Mouse (Mus musculus): Measurements from ENCODE around the gene Mllt1. TPM values are rescaled to one million over a fixed set of nuclear protein-coding genes. Genes with fewer than 3 reads are reported as not detected.
"Not testable (repeated sequence)": the region's sequence is repeated elsewhere in the genome, so short reads cannot be mapped to it uniquely, and the experiment has no call there.

Mllt1 gene
- polyA plus RNA-seq, 1 experiment from 2014 or later = 67.7 TPM

GRCm38 (mm10) chr17:56929101-56929500 is 6.1 kb downstream of the Mllt1 start:
- peaks cover 87% of the 10 kb centered on the region for H3K36me3 ChIP-seq
- H3K9me3 ChIP-seq (replicated peaks) = no peaks in the 10 kb centered on the region
- H3K27ac ChIP-seq (replicated peaks) = no peak overlapping the region
- H3K4me1 ChIP-seq = peaks cover 31% of the 10 kb centered on the region
- DNase-seq (ENCODE audit: low spot score) = no peak
- no peak overlapping the region for H3K4me3 ChIP-seq
- no peaks in the 10 kb centered on the region for H3K27me3 ChIP-seq (ENCODE audit: low read depth, poor library complexity, severe bottlenecking)

DNA sequence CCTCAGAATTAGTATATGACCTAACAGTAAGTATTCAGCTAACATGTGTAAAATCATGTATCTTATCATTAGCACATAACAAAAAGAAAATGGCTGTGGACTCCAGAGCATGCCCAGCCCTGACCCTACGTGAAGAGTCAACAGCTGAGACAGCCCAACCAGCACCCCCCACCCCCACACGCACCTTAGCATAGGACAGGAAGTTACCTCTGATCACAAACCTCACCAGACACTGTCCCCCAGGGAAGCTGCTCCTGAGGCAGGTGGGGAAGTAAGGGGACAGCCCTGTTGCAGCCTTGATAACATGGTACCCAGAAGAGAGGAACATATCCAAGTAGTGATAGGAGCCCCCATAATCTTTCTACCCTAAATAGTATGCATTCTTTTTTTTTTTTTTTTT is 9.2 kb downstream of the Mllt1 start:
- 95% methylated on average over 2 of the region's 2 CpGs for WGBS
- DNase-seq (ENCODE audit: low spot score) = no peak
- Histone ChIP-seq H3K27ac (replicated peaks) (no peak overlapping the region), H3K9me3 (replicated peaks) (no peaks in the 10 kb centered on the region; the same call in 1 of the 2 replicates), H3K4me3 (no peak overlapping the region), H3K4me1 (peaks cover 7% of the 10 kb centered on the region; the same call in 1 of the 2 replicates), H3K27me3 (ENCODE audit: low read depth, poor library complexity, severe bottlenecking) (no peaks in the 10 kb centered on the region), H3K36me3 (peaks cover 90% of the 10 kb centered on the region)

- WGBS = 90% methylated on average over 3 of the region's 3 CpGs
- H3K27ac ChIP-seq (replicated peaks) = no peak overlapping the region
- peaks cover 99% of the 10 kb centered on the region for H3K36me3 ChIP-seq
- H3K27me3 ChIP-seq (ENCODE audit: low read depth, poor library complexity, severe bottlenecking) = no peaks in the 10 kb centered on the region
- no peak for DNase-seq (ENCODE audit: low spot score)
- no peaks in the 10 kb centered on the region for H3K4me1 ChIP-seq
- H3K4me3 ChIP-seq = no peak overlapping the region
- H3K9me3 ChIP-seq (replicated peaks) = no peaks in the 10 kb centered on the region; the same call in 1 of the 2 replicates
Measured at GRCm38 (mm10) chr17:56919725-56920124, 15.5 kb downstream of the Mllt1 start.

DNA sequence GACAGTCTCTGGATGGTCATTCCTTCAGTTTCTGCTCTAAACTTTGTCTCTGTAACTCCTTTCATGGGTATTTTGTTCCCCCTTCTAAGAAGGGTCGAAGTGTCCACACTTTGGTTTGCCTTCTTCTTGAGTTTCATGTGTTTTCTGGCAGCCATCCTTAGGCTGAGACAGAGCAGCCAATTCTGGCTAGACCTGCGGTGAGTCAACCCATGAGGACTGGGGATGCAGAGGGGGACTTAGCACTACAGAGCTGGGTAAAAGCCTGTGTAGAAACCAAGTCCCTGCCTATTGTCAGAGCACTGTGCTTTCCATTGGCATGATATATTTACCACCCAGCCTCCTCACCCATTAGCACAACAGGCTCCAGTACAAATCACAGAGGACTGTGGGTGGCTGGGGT is 18.0 kb downstream of the Mllt1 start:
- WGBS = 92% methylated on average over 2 of the region's 2 CpGs
- no peak overlapping the region for H3K4me3 ChIP-seq
- H3K4me1 ChIP-seq = no peaks in the 10 kb centered on the region
- no peak overlapping the region for H3K27ac ChIP-seq (replicated peaks)
- no peaks in the 10 kb centered on the region for H3K9me3 ChIP-seq (replicated peaks)
- H3K27me3 ChIP-seq (ENCODE audit: low read depth, poor library complexity, severe bottlenecking) = no peaks in the 10 kb centered on the region
- H3K36me3 ChIP-seq = peaks cover 99% of the 10 kb centered on the region
- no peak for DNase-seq (ENCODE audit: low spot score)

DNA sequence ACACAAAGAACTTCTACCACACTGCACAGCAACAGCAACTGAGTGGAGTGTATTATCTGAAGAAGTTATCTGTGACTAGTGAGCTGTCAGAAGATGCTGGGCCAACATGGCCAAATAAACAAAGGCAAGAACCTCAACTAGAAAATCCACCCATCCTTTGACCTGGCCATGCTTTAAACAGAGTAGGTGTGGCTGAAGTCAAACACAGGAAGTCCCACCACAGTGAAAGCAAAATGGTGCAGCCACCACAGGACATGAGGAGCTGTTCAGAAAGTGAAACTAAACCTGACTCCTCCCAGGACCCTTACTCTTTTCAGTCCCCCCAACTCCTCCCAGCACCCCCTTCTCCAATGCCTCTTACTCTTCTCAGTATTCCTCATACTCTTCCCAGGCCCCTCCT is 21.8 kb downstream of the Mllt1 start:
- Histone ChIP-seq H3K9me3 (replicated peaks) (no peaks in the 10 kb centered on the region), H3K4me3 (no peak overlapping the region), H3K4me1 (no peaks in the 10 kb centered on the region), H3K27ac (replicated peaks) (no peak overlapping the region), H3K27me3 (ENCODE audit: low read depth, poor library complexity, severe bottlenecking) (no peaks in the 10 kb centered on the region), H3K36me3 (peaks cover 99% of the 10 kb centered on the region)
- DNase-seq (ENCODE audit: low spot score) = no peak

DNA sequence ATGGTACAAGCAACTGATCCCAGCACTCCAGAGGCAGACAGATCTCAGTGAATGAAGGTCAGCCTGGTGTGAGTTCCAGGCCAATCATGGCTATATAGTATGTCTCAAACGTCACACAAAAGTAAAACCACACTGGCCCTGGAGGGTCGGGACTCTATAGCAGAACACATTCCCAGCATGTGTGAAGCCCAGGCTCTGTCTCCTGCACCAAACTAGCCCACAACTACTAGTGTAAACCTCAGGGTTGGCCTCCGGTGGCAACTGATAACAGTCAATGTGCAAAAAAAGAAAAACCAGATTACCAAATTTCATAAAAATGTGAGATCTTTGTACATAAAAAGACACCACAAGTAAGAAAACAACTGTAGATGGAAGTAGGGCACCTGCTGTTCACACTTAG is 22.2 kb downstream of the Mllt1 start:
- no peak overlapping the region for H3K27ac ChIP-seq (replicated peaks)
- no peaks in the 10 kb centered on the region for H3K9me3 ChIP-seq (replicated peaks)
- no peak for DNase-seq (ENCODE audit: low spot score)
- 94% methylated on average over 3 of the region's 3 CpGs for WGBS
- no peaks in the 10 kb centered on the region for H3K27me3 ChIP-seq (ENCODE audit: low read depth, poor library complexity, severe bottlenecking)
- H3K36me3 ChIP-seq = peaks cover 99% of the 10 kb centered on the region
- no peak overlapping the region for H3K4me3 ChIP-seq
- H3K4me1 ChIP-seq = peaks cover 3% of the 10 kb centered on the region; the same call in 1 of the 2 replicates

- not testable (repeated sequence) for H3K4me3 ChIP-seq; H3K27ac ChIP-seq (replicated peaks); H3K27me3 ChIP-seq (ENCODE audit: low read depth, poor library complexity, severe bottlenecking); H3K4me1 ChIP-seq; DNase-seq (ENCODE audit: low spot score); H3K9me3 ChIP-seq (replicated peaks)
- 92% methylated on average over 2 of the region's 2 CpGs for WGBS
- peaks cover 100% of the 10 kb centered on the region for H3K36me3 ChIP-seq
Measured at GRCm38 (mm10) chr17:56909764-56910163, 25.5 kb downstream of the Mllt1 start.

- H3K27me3 ChIP-seq (ENCODE audit: low read depth, poor library complexity, severe bottlenecking) = no peaks in the 10 kb centered on the region
- no peak for DNase-seq (ENCODE audit: low spot score)
- no peaks in the 10 kb centered on the region for H3K9me3 ChIP-seq (replicated peaks)
- H3K27ac ChIP-seq (replicated peaks) = no peak overlapping the region
- H3K4me3 ChIP-seq = no peak overlapping the region
- WGBS = 89% methylated on average over 9 of the region's 9 CpGs
- peaks cover 8% of the 10 kb centered on the region; the same call in 1 of the 2 replicates for H3K4me1 ChIP-seq
- peaks cover 100% of the 10 kb centered on the region for H3K36me3 ChIP-seq
Measured at GRCm38 (mm10) chr17:56907887-56908286, 27.3 kb downstream of the Mllt1 start.

DNA sequence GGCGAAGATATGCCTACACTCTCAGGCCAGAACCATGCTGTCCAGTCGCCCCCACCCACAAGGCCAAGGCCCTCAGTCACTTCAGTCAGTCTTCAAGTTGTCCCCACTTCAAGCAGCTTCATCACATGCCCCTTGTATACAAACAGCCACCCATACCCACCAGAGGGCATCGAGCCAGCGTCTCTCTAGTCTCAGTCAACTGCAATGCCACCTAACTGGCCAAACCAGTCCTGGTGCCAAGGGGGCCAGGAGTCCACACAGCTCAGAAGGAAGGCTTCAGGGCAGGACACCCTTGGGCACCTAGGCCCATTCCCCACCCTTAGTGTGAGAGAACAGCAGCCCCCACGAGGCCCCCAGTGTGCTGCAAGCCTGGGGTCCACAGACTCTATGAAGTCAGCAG is 28.1 kb downstream of the Mllt1 start:
- H3K4me1 ChIP-seq = peaks cover 8% of the 10 kb centered on the region; the same call in 1 of the 2 replicates
- 95% methylated on average over 5 of the region's 5 CpGs for WGBS
- DNase-seq (ENCODE audit: low spot score) = no peak
- peaks cover 100% of the 10 kb centered on the region for H3K36me3 ChIP-seq
- no peaks in the 10 kb centered on the region for H3K27me3 ChIP-seq (ENCODE audit: low read depth, poor library complexity, severe bottlenecking)
- no peaks in the 10 kb centered on the region for H3K9me3 ChIP-seq (replicated peaks)
- H3K4me3 ChIP-seq = no peak overlapping the region
- no peak overlapping the region for H3K27ac ChIP-seq (replicated peaks)

DNA sequence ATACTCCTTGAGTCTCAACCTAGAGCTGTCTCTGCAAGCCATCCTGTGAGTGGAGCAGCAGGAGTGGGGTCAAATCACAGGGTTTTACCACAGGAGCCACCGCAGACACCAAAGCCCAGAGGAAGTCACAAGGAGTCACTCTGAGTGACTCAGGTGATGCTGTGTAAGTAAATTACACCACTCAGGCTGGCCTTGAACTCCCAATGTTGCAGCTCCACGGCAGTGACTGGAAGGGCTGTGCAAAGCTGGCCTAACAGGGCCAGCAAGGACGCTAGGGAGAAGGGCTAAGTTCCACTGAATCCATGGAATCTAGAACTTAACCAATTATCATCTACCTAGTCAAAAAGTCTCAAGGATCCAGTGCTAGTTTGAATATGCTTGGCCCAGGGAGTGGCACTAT is 29.0 kb downstream of the Mllt1 start:
- H3K27ac ChIP-seq (replicated peaks) = no peak overlapping the region
- H3K4me1 ChIP-seq = peaks cover 8% of the 10 kb centered on the region; the same call in 1 of the 2 replicates
- DNase-seq (ENCODE audit: low spot score) = no peak
- H3K9me3 ChIP-seq (replicated peaks) = no peaks in the 10 kb centered on the region
- no peak overlapping the region for H3K4me3 ChIP-seq
- peaks cover 100% of the 10 kb centered on the region for H3K36me3 ChIP-seq
- no peaks in the 10 kb centered on the region for H3K27me3 ChIP-seq (ENCODE audit: low read depth, poor library complexity, severe bottlenecking)
- 91% methylated on average over 3 of the region's 3 CpGs for WGBS

- 83% methylated on average over 5 of the region's 5 CpGs for WGBS
- DNase-seq (ENCODE audit: low spot score) = no peak
- Histone ChIP-seq H3K36me3 (peaks cover 100% of the 10 kb centered on the region), H3K4me3 (no peak overlapping the region), H3K27me3 (ENCODE audit: low read depth, poor library complexity, severe bottlenecking) (no peaks in the 10 kb centered on the region), H3K9me3 (replicated peaks) (no peaks in the 10 kb centered on the region), H3K4me1 (peaks cover 4% of the 10 kb centered on the region; the same call in 1 of the 2 replicates), H3K27ac (replicated peaks) (peak overlapping the region; percentile 2; the same call in 1 of the 2 replicates)
Measured at GRCm38 (mm10) chr17:56902698-56903097, 32.5 kb downstream of the Mllt1 start.

DNA sequence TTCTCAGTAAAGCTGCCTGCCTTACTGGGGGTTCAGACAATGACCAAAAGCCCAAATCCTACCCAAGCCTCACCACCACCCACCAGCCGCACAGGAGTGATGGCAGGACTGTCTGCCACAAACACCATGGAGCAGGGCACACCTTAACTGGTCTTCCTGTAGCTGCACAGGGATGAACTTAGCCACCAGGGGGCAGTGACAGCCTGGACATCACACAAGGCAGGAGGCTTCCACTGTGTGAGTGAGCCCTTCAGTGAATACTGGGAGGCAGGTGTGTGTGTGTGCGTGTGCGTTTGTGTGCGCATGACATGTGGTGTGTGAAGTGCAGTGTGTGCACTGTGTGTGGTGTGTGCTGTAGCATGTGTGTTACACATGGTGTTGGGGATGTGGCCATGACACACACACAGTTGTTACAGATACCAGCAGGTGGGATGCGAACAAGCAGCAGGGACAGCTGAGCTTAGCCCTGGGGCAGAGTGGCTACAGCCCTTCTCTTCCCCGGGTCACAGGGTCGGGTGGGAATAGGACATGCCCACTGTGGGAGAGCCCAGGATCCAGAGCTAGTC is 37.5 kb downstream of the Mllt1 start:
- no peak overlapping the region for H3K27ac ChIP-seq (replicated peaks)
- peak; percentile 69 for DNase-seq (ENCODE audit: low spot score)
- H3K4me3 ChIP-seq = no peak overlapping the region
- peaks cover 100% of the 10 kb centered on the region for H3K36me3 ChIP-seq
- 82% methylated on average over 7 of the region's 7 CpGs for WGBS
- no peaks in the 10 kb centered on the region for H3K27me3 ChIP-seq (ENCODE audit: low read depth, poor library complexity, severe bottlenecking)
- no peaks in the 10 kb centered on the region for H3K9me3 ChIP-seq (replicated peaks)
- H3K4me1 ChIP-seq = peaks cover 12% of the 10 kb centered on the region; the same call in 1 of the 2 replicates

DNA sequence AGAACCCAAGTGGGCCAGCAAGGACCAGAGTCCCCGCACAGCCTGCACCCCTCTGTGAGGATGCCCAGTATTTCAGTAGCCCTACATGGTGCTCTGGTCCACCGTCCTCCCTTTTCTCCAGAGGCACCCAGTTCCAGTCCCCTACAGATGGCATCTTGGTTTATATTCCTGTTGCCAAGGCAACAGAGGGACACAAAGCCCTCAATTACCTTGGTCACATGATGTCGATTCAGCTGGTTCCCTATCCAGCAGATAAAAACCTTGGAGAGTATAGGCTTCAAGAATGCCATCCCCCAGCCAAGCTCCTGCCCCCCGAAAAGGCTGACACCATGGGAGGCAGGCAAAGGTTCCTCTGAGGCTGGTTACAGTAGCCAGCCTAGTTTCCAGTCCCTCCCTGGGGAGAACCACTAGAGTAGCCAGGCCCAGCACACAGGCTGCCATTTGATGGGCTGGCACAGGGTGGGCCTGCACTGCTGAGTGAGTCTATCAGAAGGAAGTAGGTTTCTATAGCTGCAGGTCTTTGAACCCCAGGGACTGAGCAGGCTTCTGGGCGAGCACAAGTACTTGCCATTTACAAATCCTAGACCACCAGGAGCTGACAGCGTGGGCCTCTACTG is 38.6 kb downstream of the Mllt1 start:
- DNase-seq (ENCODE audit: low spot score) = no peak
- peaks cover 12% of the 10 kb centered on the region; the same call in 1 of the 2 replicates for H3K4me1 ChIP-seq
- no peak overlapping the region for H3K4me3 ChIP-seq
- H3K27ac ChIP-seq (replicated peaks) = 0 out of 2 replicates have a peak overlapping the region, but pooled peaks have one; percentile 28
- WGBS = 90% methylated on average over 6 of the region's 6 CpGs
- H3K9me3 ChIP-seq (replicated peaks) = no peaks in the 10 kb centered on the region
- peaks cover 100% of the 10 kb centered on the region for H3K36me3 ChIP-seq
- no peaks in the 10 kb centered on the region for H3K27me3 ChIP-seq (ENCODE audit: low read depth, poor library complexity, severe bottlenecking)

Data from midbrain, embryonic 10.5 days (tissue).